Mouse (Mus musculus) intestine, embryonic 15.5 days (tissue): ENCODE results near the gene Casc3. TPM values are rescaled to one million over a fixed set of nuclear protein-coding genes. Genes with fewer than 3 reads are reported as not detected.
"Not testable (repeated sequence)": the region's sequence is repeated elsewhere in the genome, so short reads cannot be mapped to it uniquely, and the experiment has no call there.

ENCODE experiments used
- ATAC-seq: fragments of 200-750 bp; cut with Nextera tagmentation; 2 replicates; pipeline ENCODE4 v1.8.0; 2017; ENCODE audit warnings: moderate TSS enrichment, moderate library complexity
- H3K27ac ChIP-seq: fragments of 300-500 bp; sonication (generic); 2 replicates; pipeline ENCODE4 v1.5.1; 2015; ENCODE audit warnings: mild to moderate bottlenecking, inconsistent platforms
- H3K27me3 ChIP-seq: fragments of 300-500 bp; sonication (generic); replicated peaks from 2 replicates; pipeline ENCODE4 v1.6.1; 2015; ENCODE audit warnings: inconsistent platforms
- H3K36me3 ChIP-seq: fragments of 300-500 bp; sonication (generic); 2 replicates; pipeline ENCODE4 v1.6.1; 2015; ENCODE audit warnings: inconsistent platforms
- H3K4me1 ChIP-seq: fragments of 300-500 bp; sonication (generic); replicated peaks from 2 replicates; pipeline ENCODE4 v1.6.1; 2015; ENCODE audit warnings: inconsistent platforms
- H3K4me2 ChIP-seq: fragments of 300-500 bp; sonication (generic); replicated peaks from 2 replicates; pipeline ENCODE4 v1.6.1; 2015; ENCODE audit warnings: mild to moderate bottlenecking, inconsistent platforms
- H3K4me3 ChIP-seq: fragments of 300-500 bp; sonication (generic); replicated peaks from 2 replicates; pipeline ENCODE4 v1.5.1; 2015; ENCODE audit warnings: inconsistent platforms
- H3K9ac ChIP-seq: fragments of 300-500 bp; sonication (generic); 2 replicates; pipeline ENCODE4 v1.6.1; 2015; ENCODE audit warnings: inconsistent platforms
- H3K9me3 ChIP-seq: fragments of 300-500 bp; sonication (generic); 2 replicates; pipeline ENCODE4 v1.6.1; 2016; ENCODE audit warnings: inconsistent platforms
- WGBS: fragments of 180-500 bp; shearing (Covaris S2); methylation state at CpG from one replicate; pipeline ENCODE4 v1.1.7; 2015; 5-methylcytosine and 5-hydroxymethylcytosine counted together
- polyA plus RNA-seq: library from polyadenylated mRNA; unstranded; fragments of >200 nt; fragmentation: Nextera tagmentation; extraction: Ambion mirVana; gene quantifications from 2 replicates; pipeline ENCODE4 v1.2.1, GENCODE M21; 2015

Casc3 gene
- polyA plus RNA-seq, 1 experiment from 2014 or later: 29.8 TPM

DNA sequence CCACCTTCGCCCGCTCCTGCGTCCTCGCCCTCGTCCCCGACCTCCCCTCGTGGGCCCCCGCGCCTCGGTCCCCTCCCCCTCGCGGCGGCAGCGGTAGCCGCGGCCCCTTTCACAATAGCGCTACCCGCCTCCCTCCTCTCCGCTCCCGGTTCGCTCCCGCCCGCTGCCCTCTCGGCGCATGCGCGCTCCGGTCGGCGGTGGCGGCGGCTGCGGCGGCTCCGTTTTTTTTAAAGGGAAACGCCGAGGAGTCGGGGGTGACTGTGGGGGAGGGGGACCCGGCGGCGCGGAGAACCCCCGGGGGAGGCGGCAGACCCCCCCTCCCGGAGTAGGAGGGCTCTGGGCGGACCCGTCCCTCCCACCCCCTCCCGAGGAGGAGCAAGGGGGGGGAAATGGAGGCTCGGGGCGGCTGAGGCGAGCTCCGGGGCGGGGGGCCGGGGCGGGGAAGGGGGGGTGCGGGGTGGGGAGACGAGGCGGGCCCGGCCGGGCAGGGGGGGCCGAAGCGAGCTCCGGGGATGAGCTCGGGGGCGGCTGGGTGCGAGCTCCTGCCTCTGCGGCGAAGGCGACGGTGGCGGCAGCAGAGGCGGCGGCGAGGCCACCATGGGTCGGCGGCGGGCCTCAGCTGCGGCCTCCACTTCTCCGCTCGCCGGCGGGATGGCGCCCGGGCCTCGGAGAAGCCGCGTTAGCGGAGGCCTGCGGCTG is 9.5 kb upstream of the Casc3 start, which contains the start of gene Msl1:
Gene Msl1 (plus strand): TSS at position 502 of the 699 bp plus-strand sequence.
- H3K36me3 ChIP-seq: peaks cover 13% of the 10 kb centered on the region
- H3K4me2 ChIP-seq: peak within 1 kb of the TSS; percentile 88
- H3K9me3 ChIP-seq: no peaks in the 10 kb centered on the region
- ATAC-seq: peak; percentile 80
- WGBS: under 1% methylated on average over 75 of the region's 89 CpGs
- peaks cover 23% of the 10 kb centered on the region for H3K4me1 ChIP-seq
- H3K27me3 ChIP-seq: no peaks in the 10 kb centered on the region
- H3K9ac ChIP-seq: peak within 1 kb of the TSS; percentile 99
- peak within 1 kb of the TSS; percentile 100 for H3K27ac ChIP-seq
- H3K4me3 ChIP-seq: peak within 1 kb of the TSS; percentile 88

DNA sequence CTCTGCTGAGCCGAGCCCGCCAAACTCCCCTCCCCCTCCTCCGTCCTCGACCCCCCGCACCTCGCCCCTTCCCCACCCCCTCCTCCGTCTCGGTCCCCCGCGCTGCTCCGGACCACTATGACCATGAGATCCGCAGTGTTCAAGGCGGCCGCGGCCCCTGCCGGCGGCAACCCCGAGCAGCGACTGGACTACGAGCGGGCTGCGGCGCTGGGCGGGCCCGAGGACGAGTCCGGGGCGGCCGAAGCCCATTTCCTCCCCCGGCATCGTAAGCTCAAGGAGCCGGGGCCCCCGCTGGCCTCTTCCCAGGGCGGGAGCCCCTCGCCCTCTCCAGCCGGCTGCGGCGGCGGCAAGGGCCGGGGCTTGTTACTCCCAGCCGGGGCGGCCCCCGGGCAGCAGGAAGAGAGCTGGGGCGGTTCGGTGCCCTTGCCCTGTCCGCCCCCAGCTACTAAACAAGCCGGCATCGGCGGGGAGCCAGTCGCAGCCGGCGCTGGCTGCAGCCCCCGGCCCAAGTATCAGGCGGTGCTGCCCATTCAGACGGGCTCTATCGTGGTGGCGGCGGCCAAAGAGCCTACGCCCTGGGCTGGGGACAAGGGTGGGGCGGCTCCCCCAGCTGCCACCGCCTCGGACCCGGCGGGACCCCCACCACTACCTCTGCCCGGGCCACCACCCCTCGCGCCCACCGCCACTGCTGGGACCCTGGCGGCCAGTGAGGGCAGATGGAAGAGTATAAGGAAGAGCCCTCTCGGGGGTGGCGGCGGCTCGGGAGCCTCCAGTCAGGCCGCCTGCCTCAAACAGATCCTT is 8.8 kb upstream of the Casc3 start:
- ATAC-seq: peak; percentile 57
- under 1% methylated on average over 72 of the region's 74 CpGs for WGBS
- H3K27me3 ChIP-seq: no peaks in the 10 kb centered on the region

DNA sequence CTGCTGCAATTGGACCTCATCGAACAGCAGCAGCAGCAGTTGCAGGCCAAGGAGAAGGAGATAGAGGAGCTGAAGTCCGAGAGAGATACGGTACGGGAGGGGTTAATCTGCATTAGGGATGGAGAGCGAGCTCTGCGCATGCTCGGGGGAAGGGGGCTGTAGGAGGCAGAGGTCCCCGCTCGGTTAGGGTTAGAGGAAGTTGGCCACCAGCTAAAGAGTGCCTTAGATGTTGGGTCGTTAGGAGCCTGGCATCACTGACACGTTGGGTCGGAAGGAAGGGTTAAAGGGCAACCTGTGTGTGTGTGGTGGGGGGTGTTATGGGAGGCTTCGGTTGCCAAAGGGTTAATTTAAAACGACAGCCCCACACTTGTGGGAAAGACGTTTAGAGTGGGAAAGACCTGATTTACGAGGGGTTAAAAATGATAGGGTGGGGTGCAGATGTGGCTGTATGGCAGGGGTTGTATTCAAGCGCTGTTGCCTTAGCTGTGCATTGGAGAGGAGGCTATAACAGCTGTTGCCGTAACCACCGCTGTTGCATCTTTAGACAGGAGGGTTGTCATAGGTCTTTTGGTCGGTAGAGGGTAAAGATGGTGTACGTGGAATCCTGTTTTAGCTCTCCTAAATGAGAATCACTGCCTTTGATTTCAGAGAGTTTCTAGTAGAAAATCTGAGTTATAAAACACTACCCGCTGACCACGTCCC is 8.0 kb upstream of the Casc3 start:
- H3K27me3 ChIP-seq: no peaks in the 10 kb centered on the region
- peak; percentile 23; the same call in 1 of the 2 replicates for ATAC-seq
- under 1% methylated on average over 23 of the region's 23 CpGs for WGBS

More for the DNA sequence above, 8.8 kb upstream of the Casc3 start:
- Histone ChIP-seq H3K9me3 (no peaks in the 10 kb centered on the region), H3K36me3 (peaks cover 19% of the 10 kb centered on the region), H3K9ac (peak overlapping the region; percentile 99), H3K27ac (peak overlapping the region; percentile 100), H3K4me2 (peak overlapping the region; percentile 88), H3K4me1 (peaks cover 23% of the 10 kb centered on the region), H3K4me3 (peak overlapping the region; percentile 88)

DNA sequence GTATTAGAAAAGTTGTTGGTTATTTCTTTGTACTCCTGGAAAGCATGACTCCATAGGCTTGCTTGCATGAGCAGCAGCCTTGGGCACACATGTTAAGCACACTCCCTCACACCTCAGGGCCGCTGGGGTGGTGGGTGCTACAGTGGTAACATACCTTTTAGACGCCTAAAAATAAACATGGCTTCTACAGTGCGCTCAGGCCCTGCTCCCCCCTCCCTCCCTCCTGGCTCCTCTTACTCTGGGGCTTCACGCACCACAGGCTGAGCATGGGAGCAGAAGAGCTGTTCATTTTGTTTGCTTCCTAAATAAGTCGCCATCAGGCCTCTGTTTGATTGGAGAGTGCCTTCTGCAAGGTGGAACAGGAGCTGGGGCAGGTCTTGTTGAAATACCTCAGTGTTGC is 7.4 kb upstream of the Casc3 start:
- ATAC-seq: no peak
- Histone ChIP-seq H3K27ac (no peak overlapping the region), H3K27me3 (no peaks in the 10 kb centered on the region), H3K9ac (peak overlapping the region; percentile 99), H3K9me3 (no peaks in the 10 kb centered on the region), H3K4me1 (peaks cover 23% of the 10 kb centered on the region), H3K36me3 (peaks cover 24% of the 10 kb centered on the region), H3K4me2 (peak overlapping the region; percentile 88), H3K4me3 (peak overlapping the region; percentile 88)
- 3% methylated on average over 5 of the region's 5 CpGs for WGBS

More for the DNA sequence above, 8.0 kb upstream of the Casc3 start:
- Histone ChIP-seq H3K36me3 (peaks cover 22% of the 10 kb centered on the region), H3K4me3 (peak overlapping the region; percentile 88), H3K9ac (peak overlapping the region; percentile 99), H3K27ac (peak overlapping the region; percentile 100), H3K9me3 (no peaks in the 10 kb centered on the region), H3K4me2 (peak overlapping the region; percentile 88), H3K4me1 (peaks cover 23% of the 10 kb centered on the region)

DNA sequence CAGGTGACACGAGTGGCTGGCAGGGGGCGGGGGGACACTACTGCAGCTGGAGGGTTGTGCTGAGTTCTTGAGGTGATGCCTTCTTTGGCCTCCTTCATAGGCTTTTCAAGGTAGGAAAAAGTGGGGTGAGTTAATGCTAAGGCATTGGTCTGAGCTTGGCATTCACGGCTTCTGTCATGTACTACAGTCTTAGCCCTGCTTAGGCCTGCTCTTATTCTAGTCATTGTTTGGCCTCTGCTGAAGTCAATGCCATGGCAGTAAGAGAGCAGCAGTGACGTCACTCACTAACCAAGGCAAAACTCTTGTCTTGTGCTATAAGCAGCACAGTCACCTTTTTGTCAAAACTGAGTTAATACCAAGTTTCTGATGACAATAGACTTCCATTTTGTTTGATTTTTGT is 6.8 kb upstream of the Casc3 start:
- H3K4me3 ChIP-seq: peak overlapping the region; percentile 88
- no peak for ATAC-seq
- H3K4me2 ChIP-seq: peak overlapping the region; percentile 88
- no peaks in the 10 kb centered on the region for H3K27me3 ChIP-seq
- H3K36me3 ChIP-seq: peaks cover 26% of the 10 kb centered on the region
- no peak overlapping the region for H3K27ac ChIP-seq
- peaks cover 23% of the 10 kb centered on the region for H3K4me1 ChIP-seq
- H3K9ac ChIP-seq: peak overlapping the region; percentile 99
- WGBS: 49% methylated on average over 4 of the region's 4 CpGs
- H3K9me3 ChIP-seq: no peaks in the 10 kb centered on the region

DNA sequence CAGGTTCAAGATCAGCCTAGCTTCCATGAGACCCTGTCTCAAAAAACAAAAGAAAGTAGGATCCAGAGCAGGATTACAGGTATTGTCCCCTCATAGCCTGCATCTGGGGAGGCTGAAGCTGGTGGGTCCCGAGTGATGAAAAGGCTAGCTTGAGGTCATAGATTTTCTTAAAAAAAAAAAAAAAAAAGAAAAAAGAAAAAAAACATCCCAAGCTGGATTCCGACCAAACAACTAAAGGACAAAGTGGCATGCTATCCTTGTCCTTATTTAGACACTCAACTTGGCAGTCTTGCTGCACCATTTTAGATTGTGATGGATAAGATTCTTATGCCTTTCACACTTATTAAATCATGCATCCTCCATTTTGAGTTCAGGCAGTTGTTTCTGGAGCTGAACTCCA is 3.7 kb downstream of the Casc3 start:
- Histone ChIP-seq H3K4me2 (peak overlapping the region; percentile 66; the same call in 1 of the 2 replicates), H3K4me1 (0 out of 2 replicates have a peak, but pooled peaks cover 3% of the 10 kb centered on the region), H3K4me3 (no peak overlapping the region; the same call in 1 of the 2 replicates), H3K9ac (no peak overlapping the region), H3K9me3 (no peaks in the 10 kb centered on the region), H3K27ac (no peak overlapping the region), H3K36me3 (peaks cover 26% of the 10 kb centered on the region), H3K27me3 (no peaks in the 10 kb centered on the region)
- no peak for ATAC-seq
- 59% methylated on average over 2 of the region's 2 CpGs for WGBS

DNA sequence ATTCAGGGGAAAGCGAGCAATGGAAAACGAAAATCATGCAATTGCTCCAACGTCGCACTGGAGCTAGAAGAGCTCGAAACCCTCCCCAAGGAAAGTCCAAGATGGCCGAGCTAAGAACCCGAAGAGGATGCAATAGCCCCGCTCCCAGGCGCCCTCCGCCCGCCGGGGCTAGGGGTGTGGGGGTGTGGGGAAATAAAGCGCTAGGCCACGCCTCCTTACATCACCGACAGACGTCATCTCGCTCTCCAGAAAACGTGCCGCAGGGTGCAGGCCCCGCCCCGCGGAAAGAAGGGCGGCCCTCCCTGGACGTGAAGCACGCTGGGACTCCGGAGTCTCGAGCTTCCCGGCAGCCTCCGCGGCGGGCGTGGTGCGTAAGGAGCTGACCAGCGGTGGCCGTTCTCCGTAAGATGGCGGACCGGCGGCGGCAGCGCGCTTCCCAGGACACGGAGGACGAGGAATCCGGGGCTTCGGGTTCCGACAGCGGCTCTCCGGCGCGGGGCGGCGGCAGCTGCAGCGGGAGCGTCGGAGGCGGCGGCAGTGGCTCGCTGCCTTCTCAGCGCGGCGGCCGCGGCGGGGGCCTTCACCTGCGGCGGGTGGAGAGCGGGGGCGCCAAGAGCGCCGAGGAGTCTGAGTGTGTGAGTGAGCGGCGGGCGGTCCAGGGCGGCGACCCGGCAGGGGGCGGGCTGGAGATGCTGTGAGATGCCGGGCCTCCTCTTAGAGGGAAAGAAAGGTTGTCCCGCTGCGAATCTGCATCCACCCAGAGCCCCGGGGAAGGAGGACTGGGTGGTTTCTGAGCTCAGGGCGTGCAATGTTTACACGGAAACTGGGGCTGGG is 5.0 kb downstream of the Casc3 start:
- no peaks in the 10 kb centered on the region for H3K9me3 ChIP-seq
- peak overlapping the region; percentile 66 for H3K4me2 ChIP-seq
- peak overlapping the region; percentile 99 for H3K27ac ChIP-seq
- peaks cover 16% of the 10 kb centered on the region for H3K36me3 ChIP-seq
- H3K9ac ChIP-seq: peak overlapping the region; percentile 100
- ATAC-seq: peak; percentile 100
- peak overlapping the region; percentile 93 for H3K4me3 ChIP-seq
- H3K27me3 ChIP-seq: no peaks in the 10 kb centered on the region
- WGBS: under 1% methylated on average over 83 of the region's 84 CpGs
- H3K4me1 ChIP-seq: 0 out of 2 replicates have a peak, but pooled peaks cover 3% of the 10 kb centered on the region

DNA sequence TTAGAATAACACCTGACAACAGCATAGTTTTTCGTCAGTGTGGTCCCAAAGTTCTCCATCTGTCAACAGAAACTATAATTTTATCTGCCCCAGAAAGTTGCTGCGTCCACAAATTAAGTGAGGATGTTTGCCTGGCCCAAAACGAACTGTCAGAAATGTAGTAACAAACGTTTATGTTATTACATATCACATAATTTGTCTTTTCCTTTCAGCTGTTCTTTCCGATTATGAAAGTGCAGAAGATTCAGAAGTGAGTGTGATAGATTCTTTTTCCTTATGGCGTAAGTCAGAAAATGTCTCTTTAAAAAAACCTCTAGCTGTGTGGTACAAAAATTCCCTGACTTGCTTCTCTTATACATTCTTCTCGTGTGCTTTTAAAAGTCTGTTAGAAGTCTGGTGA is 6.0 kb downstream of the Casc3 start:
- Histone ChIP-seq H3K9me3 (no peaks in the 10 kb centered on the region), H3K36me3 (peaks cover 9% of the 10 kb centered on the region), H3K4me3 (peak overlapping the region; percentile 93), H3K4me1 (0 out of 2 replicates have a peak, but pooled peaks cover 3% of the 10 kb centered on the region), H3K4me2 (peak overlapping the region; percentile 66), H3K27me3 (no peaks in the 10 kb centered on the region), H3K9ac (peak overlapping the region; percentile 100; the same call in 1 of the 2 replicates), H3K27ac (no peak overlapping the region)
- no peak for ATAC-seq
- WGBS: 52% methylated on average over 7 of the region's 7 CpGs

DNA sequence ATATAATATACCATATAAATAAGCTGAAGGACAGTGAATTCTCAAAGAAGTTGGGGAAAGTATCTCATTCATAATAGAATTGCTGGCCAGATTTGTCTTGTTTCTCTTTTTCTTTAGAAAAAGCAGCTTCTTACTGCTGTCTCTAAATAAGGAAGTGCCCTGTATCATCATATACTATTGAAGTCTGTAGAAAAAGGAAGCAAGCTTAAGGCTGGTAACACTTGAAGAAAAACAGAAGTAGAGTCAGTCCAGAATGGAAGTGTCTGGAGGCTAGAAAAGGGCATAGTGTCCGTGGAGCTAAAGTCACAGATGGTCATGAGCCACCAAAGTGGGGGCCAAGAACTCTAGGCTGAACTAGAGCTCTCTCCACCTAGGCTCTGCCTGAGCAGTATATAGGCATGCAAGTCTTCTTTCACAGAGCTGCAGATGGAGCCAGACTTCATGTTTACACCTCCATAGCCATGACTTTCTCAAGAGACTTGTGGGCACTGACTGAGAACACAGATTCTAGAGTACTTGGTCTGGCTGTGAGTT is 12.1 kb downstream of the Casc3 start:
- no peak overlapping the region for H3K9ac ChIP-seq
- H3K4me2 ChIP-seq: no peak overlapping the region
- H3K9me3 ChIP-seq: no peaks in the 10 kb centered on the region
- peaks cover 26% of the 10 kb centered on the region for H3K36me3 ChIP-seq
- no peaks in the 10 kb centered on the region for H3K27me3 ChIP-seq
- no peak overlapping the region for H3K4me3 ChIP-seq
- H3K27ac ChIP-seq: no peak overlapping the region
- no peaks in the 10 kb centered on the region for H3K4me1 ChIP-seq
- no peak for ATAC-seq
- WGBS: 81% methylated on average over 1 of the region's 1 CpGs

DNA sequence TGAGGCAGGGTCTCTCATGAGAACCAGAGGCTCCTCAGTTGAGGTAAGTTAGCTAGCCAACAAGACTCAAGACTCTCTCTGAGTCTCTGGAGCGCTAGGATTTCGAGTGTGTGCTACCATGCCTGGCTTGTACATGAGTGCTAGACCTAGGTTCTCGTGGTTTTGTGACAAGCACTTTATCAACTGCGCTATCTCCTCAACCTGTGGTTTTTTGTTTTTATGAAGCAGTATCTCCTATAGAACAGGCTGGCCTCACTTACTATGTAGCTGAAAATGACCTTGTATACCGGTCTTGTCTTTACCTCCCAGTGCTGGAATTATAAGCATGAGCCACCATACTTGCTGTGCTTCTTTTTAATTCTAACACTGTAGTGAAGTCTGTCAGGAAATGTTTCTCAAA is 16.3 kb downstream of the Casc3 start:
- H3K9ac ChIP-seq: no peak overlapping the region
- no peaks in the 10 kb centered on the region for H3K27me3 ChIP-seq
- 96% methylated on average over 5 of the region's 5 CpGs for WGBS
- peaks cover 50% of the 10 kb centered on the region for H3K36me3 ChIP-seq
- H3K4me1 ChIP-seq: no peaks in the 10 kb centered on the region
- H3K9me3 ChIP-seq: no peaks in the 10 kb centered on the region
- H3K4me2 ChIP-seq: no peak overlapping the region
- ATAC-seq: no peak
- H3K27ac ChIP-seq: no peak overlapping the region
- no peak overlapping the region for H3K4me3 ChIP-seq

DNA sequence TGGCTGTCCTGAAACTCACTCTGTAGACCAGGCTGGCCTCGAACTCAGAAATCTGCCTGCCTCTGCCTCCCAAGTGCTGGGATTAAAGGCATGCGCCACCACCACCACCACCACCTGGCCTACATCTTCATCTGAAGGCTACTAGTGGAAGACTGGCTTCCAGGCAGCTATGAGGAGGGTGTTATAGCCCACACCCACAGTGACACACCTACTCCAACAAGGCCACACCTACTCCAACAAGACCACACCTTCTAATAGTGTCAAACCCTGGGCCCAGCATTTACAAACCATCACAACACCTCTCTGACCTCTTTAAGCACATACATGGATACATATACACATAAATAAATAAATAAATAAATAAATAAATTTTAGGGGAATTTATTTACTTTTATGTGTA is 21.4 kb downstream of the Casc3 start:
- H3K9me3 ChIP-seq, H3K4me2 ChIP-seq, H3K27me3 ChIP-seq, H3K9ac ChIP-seq, ATAC-seq, H3K27ac ChIP-seq, H3K4me1 ChIP-seq, H3K4me3 ChIP-seq: not testable (repeated sequence)
- peaks cover 64% of the 10 kb centered on the region for H3K36me3 ChIP-seq
- WGBS: 100% methylated on average over 2 of the region's 2 CpGs
